Mouse (Mus musculus): ENCODE measurements around the gene Gdap2. TPM values are rescaled to one million over a fixed set of nuclear protein-coding genes. Genes with fewer than 3 reads are reported as not detected.
A peak's percentile ranks its signal among the peaks of the same experiment; 100 is the strongest.

The Gdap2 gene
- polyA plus RNA-seq (2015; fragmentation: Nextera tagmentation; extraction: Ambion mirVana), result 17.8 and 18.6 TPM in 2 replicates

DNA sequence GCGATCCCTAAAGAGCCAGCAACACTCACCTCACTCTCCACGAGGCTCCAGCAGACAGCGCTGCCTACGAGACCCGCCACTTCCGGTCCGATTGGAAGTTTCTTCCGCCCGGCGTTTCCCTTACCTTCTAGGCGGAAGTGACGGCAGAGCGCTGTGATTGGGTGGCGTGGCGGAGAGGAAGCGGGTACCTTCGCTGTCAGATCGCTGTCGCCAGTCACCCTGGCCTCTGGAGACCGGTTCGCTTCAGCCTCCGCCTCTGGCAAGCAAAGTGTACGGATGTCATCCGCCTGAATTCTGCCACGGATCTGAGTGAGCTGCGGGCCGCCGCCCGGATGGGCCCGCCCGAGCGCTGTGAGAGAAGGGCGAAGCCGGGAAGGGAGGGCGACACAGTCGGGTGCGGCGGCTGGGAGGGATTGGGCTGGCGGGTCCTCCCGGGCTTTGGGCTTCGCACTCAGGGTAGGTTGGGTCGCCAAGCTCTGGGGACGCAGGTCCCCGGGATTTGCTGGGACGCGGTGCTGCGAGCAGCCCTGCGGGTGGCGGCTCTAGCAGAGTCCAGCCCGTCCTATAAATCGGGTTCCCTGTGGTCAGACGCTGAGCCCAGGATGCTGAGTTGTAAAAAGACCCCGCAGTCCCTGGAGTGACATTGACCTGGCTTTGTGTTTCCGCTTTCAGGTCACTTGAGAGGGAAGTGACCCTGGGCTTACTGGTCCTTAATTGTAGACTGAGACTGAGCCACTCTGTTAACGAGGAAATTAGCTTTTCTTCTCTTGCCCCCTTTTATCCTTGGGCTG is at the start of gene Gdap2, which contains the start of gene Wdr3:
Gene Gdap2 (plus strand): TSS at position 67 of the 791 bp plus-strand sequence.
Gene Wdr3 (minus strand): TSS at position 93 of the 791 bp plus-strand sequence.
- no peaks in the 10 kb centered on the region for H3K9me3 ChIP-seq (replicated peaks)
- H3K9ac ChIP-seq, result peak within 1 kb of the TSS; percentile 77
- peaks cover 37% of the 10 kb centered on the region for H3K4me1 ChIP-seq (replicated peaks)
- H3K4me3 ChIP-seq (replicated peaks), result peak within 1 kb of the TSS; percentile 85
- H3K4me2 ChIP-seq, result peak within 1 kb of the TSS; percentile 94
- no peaks in the 10 kb centered on the region for H3K27me3 ChIP-seq
- peaks cover 29% of the 10 kb centered on the region for H3K36me3 ChIP-seq (replicated peaks)
- peak; percentile 96 for ATAC-seq (ENCODE audit: insufficient read depth)
- peak within 1 kb of the TSS; percentile 98 for H3K27ac ChIP-seq (replicated peaks)
- 1% methylated on average over 55 of the region's 55 CpGs for WGBS (ENCODE audit: insufficient replicate concordance)

- 45% methylated on average over 2 of the region's 2 CpGs for WGBS (ENCODE audit: insufficient replicate concordance)
- H3K27me3 ChIP-seq, result no peaks in the 10 kb centered on the region
- H3K9me3 ChIP-seq (replicated peaks), result no peaks in the 10 kb centered on the region
- no peak overlapping the region for H3K4me3 ChIP-seq (replicated peaks)
- no peaks in the 10 kb centered on the region for H3K36me3 ChIP-seq (replicated peaks)
- no peak overlapping the region for H3K27ac ChIP-seq (replicated peaks)
- no peak for ATAC-seq (ENCODE audit: insufficient read depth)
- no peak overlapping the region for H3K4me2 ChIP-seq
- H3K4me1 ChIP-seq (replicated peaks), result no peaks in the 10 kb centered on the region
- H3K9ac ChIP-seq, result no peak overlapping the region
These were observed 43.5 kb upstream of the Gdap2 start for GRCm38 (mm10) chr3:100118681-100119080.

DNA sequence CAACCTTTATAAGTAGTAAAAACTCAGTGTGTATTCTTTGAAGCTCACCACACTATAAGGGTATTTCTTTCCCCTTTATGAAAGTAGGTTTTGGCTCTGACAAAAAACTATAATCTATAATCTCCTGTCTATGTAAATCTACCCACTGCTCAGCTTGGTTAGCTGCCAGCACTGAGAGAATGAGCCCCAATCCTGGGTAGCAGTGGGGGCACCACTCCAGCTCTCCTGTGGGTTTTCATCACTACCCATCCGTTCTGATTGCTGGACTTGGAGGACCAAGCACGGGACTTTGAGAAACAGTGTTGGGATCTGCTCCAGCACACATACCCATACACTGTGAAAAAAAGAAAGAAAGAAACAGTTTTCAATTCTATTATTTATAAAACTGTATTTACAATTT is 40.2 kb upstream of the Gdap2 start:
- Histone ChIP-seq H3K9me3 (replicated peaks) (no peaks in the 10 kb centered on the region), H3K27ac (replicated peaks) (no peak overlapping the region), H3K36me3 (replicated peaks) (no peaks in the 10 kb centered on the region), H3K4me2 (no peak overlapping the region), H3K4me1 (replicated peaks) (no peaks in the 10 kb centered on the region), H3K4me3 (replicated peaks) (no peak overlapping the region), H3K9ac (no peak overlapping the region), H3K27me3 (no peaks in the 10 kb centered on the region)
- ATAC-seq (ENCODE audit: insufficient read depth), result no peak
- 51% methylated on average over 2 of the region's 2 CpGs for WGBS (ENCODE audit: insufficient replicate concordance)

- ATAC-seq (ENCODE audit: insufficient read depth), result no peak
- H3K27me3 ChIP-seq, result no peaks in the 10 kb centered on the region
- no peaks in the 10 kb centered on the region for H3K36me3 ChIP-seq (replicated peaks)
- no peak overlapping the region for H3K9ac ChIP-seq
- H3K27ac ChIP-seq (replicated peaks), result no peak overlapping the region
- no peaks in the 10 kb centered on the region for H3K4me1 ChIP-seq (replicated peaks)
- no peak overlapping the region for H3K4me2 ChIP-seq
- no peaks in the 10 kb centered on the region for H3K9me3 ChIP-seq (replicated peaks)
- H3K4me3 ChIP-seq (replicated peaks), result no peak overlapping the region
- 45% methylated on average over 1 of the region's 1 CpGs for WGBS (ENCODE audit: insufficient replicate concordance)
These were observed 39.7 kb upstream of the Gdap2 start for GRCm38 (mm10) chr3:100122445-100122844.

- Histone ChIP-seq H3K9me3 (replicated peaks) (no peaks in the 10 kb centered on the region), H3K4me2 (peak overlapping the region; percentile 94), H3K27ac (replicated peaks) (no peak overlapping the region), H3K9ac (peak overlapping the region; percentile 77), H3K4me3 (replicated peaks) (peak overlapping the region; percentile 85), H3K36me3 (replicated peaks) (peaks cover 38% of the 10 kb centered on the region), H3K4me1 (replicated peaks) (peaks cover 35% of the 10 kb centered on the region), H3K27me3 (no peaks in the 10 kb centered on the region)
- ATAC-seq (ENCODE audit: insufficient read depth), result no peak
- 71% methylated on average over 15 of the region's 15 CpGs for WGBS (ENCODE audit: insufficient replicate concordance)
These were observed 1.3 kb upstream of the Gdap2 start for GRCm38 (mm10) chr3:100160682-100161445.

- peak overlapping the region; percentile 85 for H3K4me3 ChIP-seq (replicated peaks)
- under 1% methylated on average over 35 of the region's 35 CpGs for WGBS (ENCODE audit: insufficient replicate concordance)
- H3K4me1 ChIP-seq (replicated peaks), result peaks cover 37% of the 10 kb centered on the region
- no peaks in the 10 kb centered on the region for H3K27me3 ChIP-seq
- H3K9me3 ChIP-seq (replicated peaks), result no peaks in the 10 kb centered on the region
- peak overlapping the region; percentile 98 for H3K27ac ChIP-seq (replicated peaks)
- H3K4me2 ChIP-seq, result peak overlapping the region; percentile 94
- H3K9ac ChIP-seq, result peak overlapping the region; percentile 77
- ATAC-seq (ENCODE audit: insufficient read depth), result 0 out of 2 replicates have a peak, but pooled peaks have one; percentile 1
- peaks cover 34% of the 10 kb centered on the region for H3K36me3 ChIP-seq (replicated peaks)
These were observed 391 bp upstream of the Gdap2 start for GRCm38 (mm10) chr3:100161665-100162314.

DNA sequence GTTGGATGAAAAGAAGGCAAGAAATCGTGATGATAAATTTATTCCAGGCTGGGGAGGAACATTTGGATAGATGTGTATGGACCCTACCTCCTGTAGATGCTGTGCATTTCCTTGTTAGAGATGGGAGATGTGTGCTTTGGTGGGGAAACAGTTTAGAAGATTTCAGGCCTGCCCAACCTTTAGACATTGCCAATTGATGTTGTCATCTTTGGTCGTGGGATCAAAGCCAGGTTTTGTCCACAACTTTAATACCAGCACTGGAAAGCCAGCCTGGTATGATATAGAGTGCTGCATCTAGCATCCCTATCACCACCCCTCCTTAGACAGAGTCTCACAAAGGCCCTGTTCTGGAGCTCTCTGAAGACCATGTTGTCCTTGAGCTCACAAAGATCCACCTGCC is 1.4 kb downstream of the Gdap2 start:
- Histone ChIP-seq H3K4me3 (replicated peaks) (peak overlapping the region; percentile 85), H3K9me3 (replicated peaks) (no peaks in the 10 kb centered on the region), H3K27ac (replicated peaks) (no peak overlapping the region), H3K9ac (no peak overlapping the region), H3K4me1 (replicated peaks) (peaks cover 37% of the 10 kb centered on the region), H3K4me2 (peak overlapping the region; percentile 94), H3K27me3 (no peaks in the 10 kb centered on the region), H3K36me3 (replicated peaks) (peaks cover 25% of the 10 kb centered on the region)
- ATAC-seq (ENCODE audit: insufficient read depth), result no peak
- WGBS (ENCODE audit: insufficient replicate concordance), result 61% methylated on average over 2 of the region's 2 CpGs

DNA sequence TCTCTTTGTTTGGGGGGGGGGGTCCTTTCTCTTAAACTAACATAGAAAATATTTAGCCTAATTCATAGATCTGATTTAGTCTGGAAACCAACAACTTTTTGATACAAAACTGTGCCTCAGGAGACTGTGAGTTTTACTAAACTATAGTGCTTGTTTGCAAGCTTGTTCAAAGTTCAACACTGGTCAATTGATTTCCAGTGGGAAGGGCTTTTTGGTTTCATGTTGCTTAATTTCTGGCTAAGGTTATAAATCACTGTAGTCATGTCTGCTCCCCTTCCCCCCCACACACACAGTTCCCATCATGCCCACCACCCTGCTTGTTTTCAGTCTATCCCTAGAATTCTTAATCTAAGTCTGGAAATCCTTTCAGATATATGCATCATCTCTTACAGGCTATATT is 2.8 kb downstream of the Gdap2 start:
- H3K9me3 ChIP-seq (replicated peaks), result no peaks in the 10 kb centered on the region
- peak overlapping the region; percentile 23; the same call in 1 of the 2 replicates for H3K4me2 ChIP-seq
- no peak overlapping the region for H3K9ac ChIP-seq
- peaks cover 22% of the 10 kb centered on the region; the same call in 1 of the 2 replicates for H3K36me3 ChIP-seq (replicated peaks)
- no peak overlapping the region for H3K4me3 ChIP-seq (replicated peaks)
- no peaks in the 10 kb centered on the region for H3K27me3 ChIP-seq
- H3K4me1 ChIP-seq (replicated peaks), result peaks cover 37% of the 10 kb centered on the region
- no peak for ATAC-seq (ENCODE audit: insufficient read depth)
- 0 out of 2 replicates have a peak overlapping the region, but pooled peaks have one; percentile 14 for H3K27ac ChIP-seq (replicated peaks)

GRCm38 (mm10) chr3:100176031-100176430 is 13.8 kb downstream of the Gdap2 start:
- Histone ChIP-seq H3K36me3 (replicated peaks) (peaks cover 79% of the 10 kb centered on the region), H3K27me3 (no peaks in the 10 kb centered on the region), H3K27ac (replicated peaks) (no peak overlapping the region), H3K4me3 (replicated peaks) (no peak overlapping the region), H3K4me1 (replicated peaks) (no peaks in the 10 kb centered on the region), H3K9me3 (replicated peaks) (no peaks in the 10 kb centered on the region), H3K9ac (no peak overlapping the region), H3K4me2 (no peak overlapping the region)
- ATAC-seq (ENCODE audit: insufficient read depth), result no peak
- WGBS (ENCODE audit: insufficient replicate concordance), result 66% methylated on average over 2 of the region's 2 CpGs

GRCm38 (mm10) chr3:100180471-100180870 is 18.3 kb downstream of the Gdap2 start:
- Histone ChIP-seq H3K9me3 (replicated peaks) (no peaks in the 10 kb centered on the region), H3K9ac (no peak overlapping the region), H3K4me1 (replicated peaks) (no peaks in the 10 kb centered on the region), H3K27ac (replicated peaks) (no peak overlapping the region), H3K36me3 (replicated peaks) (peaks cover 68% of the 10 kb centered on the region), H3K27me3 (no peaks in the 10 kb centered on the region), H3K4me2 (no peak overlapping the region), H3K4me3 (replicated peaks) (no peak overlapping the region)
- no peak for ATAC-seq (ENCODE audit: insufficient read depth)
- WGBS (ENCODE audit: insufficient replicate concordance), result 72% methylated on average over 3 of the region's 3 CpGs

GRCm38 (mm10) chr3:100189444-100189843 is 27.3 kb downstream of the Gdap2 start:
- no peak overlapping the region for H3K27ac ChIP-seq (replicated peaks)
- no peak for ATAC-seq (ENCODE audit: insufficient read depth)
- H3K4me3 ChIP-seq (replicated peaks), result no peak overlapping the region
- peaks cover 50% of the 10 kb centered on the region for H3K36me3 ChIP-seq (replicated peaks)
- H3K4me2 ChIP-seq, result no peak overlapping the region
- no peaks in the 10 kb centered on the region for H3K4me1 ChIP-seq (replicated peaks)
- 50% methylated on average over 1 of the region's 1 CpGs for WGBS (ENCODE audit: insufficient replicate concordance)
- no peaks in the 10 kb centered on the region for H3K27me3 ChIP-seq
- no peaks in the 10 kb centered on the region for H3K9me3 ChIP-seq (replicated peaks)
- no peak overlapping the region for H3K9ac ChIP-seq

Measured in liver, embryonic 15.5 days (tissue).